Mouse (Mus musculus): ENCODE data around the gene Mdn1. TPM values are rescaled to one million over a fixed set of nuclear protein-coding genes. Genes with fewer than 3 reads are reported as not detected.

Mdn1 gene
- polyA plus RNA-seq, 2 experiments, result 16.7 to 34.0 TPM

DNA sequence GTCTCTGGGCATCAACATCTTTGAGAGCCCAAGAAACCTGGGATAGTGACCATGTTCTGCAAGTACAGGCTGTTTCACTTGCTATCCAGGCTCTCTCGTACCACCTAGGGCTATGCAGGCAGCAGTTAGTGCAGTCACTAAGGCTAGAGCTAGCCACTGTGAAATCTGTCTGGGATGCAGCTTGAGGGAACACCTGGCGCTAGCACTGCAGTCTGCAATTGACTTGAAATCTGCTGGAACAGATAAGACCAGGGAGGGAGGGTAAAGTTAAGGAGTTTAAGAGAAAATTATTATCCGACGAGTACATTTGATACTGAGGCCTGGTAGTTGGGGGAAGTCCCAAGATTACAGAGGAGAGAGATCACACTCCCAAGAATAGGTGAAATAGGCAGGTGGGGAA lies 123.1 kb downstream of the Mdn1 start:
- no peaks in the 10 kb centered on the region for H3K9me3 ChIP-seq (ENCODE audit: control insufficient read depth, low read length)
- peaks cover 11% of the 10 kb centered on the region for H3K36me3 ChIP-seq (ENCODE audit: control insufficient read depth, insufficient read depth, low read length)
- DNase-seq (ENCODE audit: low spot score) (no peak), ATAC-seq (ENCODE audit: low FRiP score, low read depth) (no peak)
- no peaks in the 10 kb centered on the region for H3K4me1 ChIP-seq (ENCODE audit: control insufficient read depth, insufficient read depth, low read length)
- no peak overlapping the region for H3K4me2 ChIP-seq (replicated peaks; ENCODE audit: low read depth, low read length, severe bottlenecking)
- H3K27me3 ChIP-seq (ENCODE audit: control insufficient read depth, insufficient read depth, low read length), result no peaks in the 10 kb centered on the region
- no peak overlapping the region for H3K27ac ChIP-seq (replicated peaks; ENCODE audit: low read depth, low read length)
- TF ChIP-seq POLR2A (IDR thresholded peaks at IDR 0.05; ENCODE audit: borderline replicate concordance, extremely low read depth, insufficient read depth, insufficient read length), result no peak
- no peak overlapping the region for H3K9ac ChIP-seq (ENCODE audit: low read depth, low read length, severe bottlenecking)
- WGBS, result 93% methylated on average over 4 of the region's 4 CpGs
- H3K4me3 ChIP-seq (replicated peaks; ENCODE audit: low read length), result no peak overlapping the region

DNA sequence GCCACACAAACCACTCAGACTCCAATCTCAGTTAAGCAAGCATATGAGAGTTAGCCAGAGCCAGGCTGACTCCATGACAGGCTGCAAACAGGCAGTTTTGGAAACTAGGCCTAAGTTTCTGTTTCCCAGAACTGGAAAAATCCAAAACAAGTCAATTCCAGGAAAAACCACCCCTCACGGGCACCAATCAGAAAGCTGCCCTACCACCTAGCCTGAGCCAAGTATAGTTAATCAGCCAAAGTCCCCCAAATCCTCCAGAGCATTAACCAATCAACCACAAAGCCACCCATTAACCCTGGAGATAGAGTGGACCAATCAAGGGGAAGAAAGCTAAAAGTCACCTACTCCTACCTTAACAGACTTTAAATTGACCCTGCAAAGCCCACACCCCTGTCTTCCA lies 130.2 kb downstream of the Mdn1 start:
- no peak for TF ChIP-seq POLR2A (IDR thresholded peaks at IDR 0.05; ENCODE audit: borderline replicate concordance, extremely low read depth, insufficient read depth, insufficient read length)
- Histone ChIP-seq H3K9ac (ENCODE audit: low read depth, low read length, severe bottlenecking) (no peak overlapping the region), H3K36me3 (ENCODE audit: control insufficient read depth, insufficient read depth, low read length) (no peaks in the 10 kb centered on the region), H3K4me1 (ENCODE audit: control insufficient read depth, insufficient read depth, low read length) (no peaks in the 10 kb centered on the region), H3K9me3 (ENCODE audit: control insufficient read depth, low read length) (no peaks in the 10 kb centered on the region), H3K27me3 (ENCODE audit: control insufficient read depth, insufficient read depth, low read length) (no peaks in the 10 kb centered on the region), H3K4me3 (replicated peaks; ENCODE audit: low read length) (no peak overlapping the region), H3K4me2 (replicated peaks; ENCODE audit: low read depth, low read length, severe bottlenecking) (no peak overlapping the region), H3K27ac (replicated peaks; ENCODE audit: low read depth, low read length) (no peak overlapping the region)
- no peak for ATAC-seq (ENCODE audit: low FRiP score, low read depth)
- no peak for DNase-seq (ENCODE audit: low spot score)
- 85% methylated on average over 1 of the region's 1 CpGs for WGBS

DNA sequence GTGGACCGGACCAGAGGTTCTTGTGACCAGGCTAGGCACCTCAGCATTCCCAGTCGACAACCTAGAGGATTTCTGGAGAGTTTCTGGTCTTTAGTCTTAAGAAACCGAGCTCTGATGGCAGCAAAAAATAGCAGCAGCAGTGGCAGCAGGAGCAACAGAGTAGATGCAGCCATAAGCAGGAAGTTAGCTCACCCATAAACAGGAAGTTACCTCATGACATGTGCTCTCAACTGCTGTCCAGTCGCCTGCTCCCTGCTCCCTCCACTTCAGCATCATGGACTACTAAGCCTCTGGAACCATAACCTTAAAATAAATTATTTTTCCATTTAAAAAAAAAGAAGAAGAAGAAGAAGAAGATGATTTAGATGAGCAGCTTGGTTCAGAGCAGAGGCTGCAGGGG lies 132.1 kb downstream of the Mdn1 start:
- TF ChIP-seq POLR2A (IDR thresholded peaks at IDR 0.05; ENCODE audit: borderline replicate concordance, extremely low read depth, insufficient read depth, insufficient read length), result no peak
- DNase-seq (ENCODE audit: low spot score) (no peak), ATAC-seq (ENCODE audit: low FRiP score, low read depth) (no peak)
- H3K27me3 ChIP-seq (ENCODE audit: control insufficient read depth, insufficient read depth, low read length), result no peaks in the 10 kb centered on the region
- H3K36me3 ChIP-seq (ENCODE audit: control insufficient read depth, insufficient read depth, low read length), result no peaks in the 10 kb centered on the region
- 88% methylated on average over 4 of the region's 4 CpGs for WGBS
- no peaks in the 10 kb centered on the region for H3K9me3 ChIP-seq (ENCODE audit: control insufficient read depth, low read length)
- H3K27ac ChIP-seq (replicated peaks; ENCODE audit: low read depth, low read length), result no peak overlapping the region
- no peak overlapping the region for H3K4me3 ChIP-seq (replicated peaks; ENCODE audit: low read length)
- H3K4me1 ChIP-seq (ENCODE audit: control insufficient read depth, insufficient read depth, low read length), result no peaks in the 10 kb centered on the region
- H3K4me2 ChIP-seq (replicated peaks; ENCODE audit: low read depth, low read length, severe bottlenecking), result no peak overlapping the region
- H3K9ac ChIP-seq (ENCODE audit: low read depth, low read length, severe bottlenecking), result no peak overlapping the region

DNA sequence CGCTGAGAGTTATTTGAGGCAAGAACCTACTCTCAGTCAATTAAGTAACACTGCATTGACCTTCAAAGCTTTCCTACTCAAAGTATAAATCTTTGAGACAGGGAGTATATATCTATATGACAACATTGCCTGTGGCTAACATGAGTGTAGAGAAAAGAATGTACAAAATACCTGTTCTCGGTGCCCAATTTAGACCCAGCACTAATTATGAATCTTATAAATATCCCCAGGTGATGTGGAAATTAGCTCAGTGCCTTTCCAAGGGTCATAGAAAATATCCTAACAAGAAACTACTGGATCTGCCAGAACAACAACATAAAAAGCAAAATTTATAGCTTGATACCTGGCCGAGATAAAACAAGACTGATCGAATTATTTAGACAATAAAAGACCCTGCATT lies 142.1 kb downstream of the Mdn1 start:
- H3K27ac ChIP-seq (replicated peaks; ENCODE audit: low read depth, low read length), result no peak overlapping the region
- no peaks in the 10 kb centered on the region for H3K9me3 ChIP-seq (ENCODE audit: control insufficient read depth, low read length)
- 0 out of 2 replicates have a peak, but pooled peaks cover 4% of the 10 kb centered on the region for H3K4me1 ChIP-seq (ENCODE audit: control insufficient read depth, insufficient read depth, low read length)
- TF ChIP-seq POLR2A (IDR thresholded peaks at IDR 0.05; ENCODE audit: borderline replicate concordance, extremely low read depth, insufficient read depth, insufficient read length), result no peak
- ATAC-seq (ENCODE audit: low FRiP score, low read depth) (no peak), DNase-seq (ENCODE audit: low spot score) (no peak)
- H3K27me3 ChIP-seq (ENCODE audit: control insufficient read depth, insufficient read depth, low read length), result no peaks in the 10 kb centered on the region
- peaks cover 10% of the 10 kb centered on the region for H3K36me3 ChIP-seq (ENCODE audit: control insufficient read depth, insufficient read depth, low read length)
- H3K4me2 ChIP-seq (replicated peaks; ENCODE audit: low read depth, low read length, severe bottlenecking), result no peak overlapping the region
- H3K9ac ChIP-seq (ENCODE audit: low read depth, low read length, severe bottlenecking), result no peak overlapping the region
- 80% methylated on average over 4 of the region's 4 CpGs for WGBS
- H3K4me3 ChIP-seq (replicated peaks; ENCODE audit: low read length), result no peak overlapping the region

DNA sequence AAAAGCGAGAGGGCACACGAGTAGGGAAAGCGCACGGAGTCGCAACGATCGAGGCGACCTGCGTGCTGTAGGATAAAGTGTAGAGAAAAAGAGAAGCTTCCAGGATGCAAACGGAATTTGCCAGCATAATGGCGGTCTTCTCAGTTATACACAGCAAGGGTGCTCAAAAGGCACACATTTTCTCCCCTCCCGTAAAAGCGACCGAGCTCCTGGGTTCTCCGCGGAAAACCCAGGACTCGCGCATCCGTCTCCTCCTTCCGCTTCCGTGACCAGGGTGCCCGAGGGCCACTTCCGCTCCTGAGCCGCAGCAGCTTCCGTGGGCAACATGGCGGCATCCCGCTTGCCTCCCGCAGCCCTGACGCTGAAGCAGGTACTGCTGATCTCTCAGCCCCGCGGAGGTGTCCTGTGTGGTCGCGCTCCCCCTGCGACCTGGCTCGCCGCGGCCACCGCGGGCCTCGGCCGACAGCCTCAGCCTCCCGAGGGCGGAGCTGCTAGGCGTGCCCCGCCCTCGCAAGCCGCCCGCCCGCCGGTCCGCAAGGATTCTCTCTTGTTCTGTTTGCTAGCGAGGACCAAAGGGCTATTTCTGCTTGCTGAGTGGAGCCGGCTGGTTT lies 143.2 kb downstream of the Mdn1 start, which contains the start of gene Lyrm2:
Gene Lyrm2 (plus strand): TSS at position 288 of the 611 bp plus-strand sequence.
- 0 out of 2 replicates have a peak, but pooled peaks cover 4% of the 10 kb centered on the region for H3K4me1 ChIP-seq (ENCODE audit: control insufficient read depth, insufficient read depth, low read length)
- peak; percentile 68; the same call in 1 of the 2 replicates for TF ChIP-seq POLR2A (IDR thresholded peaks at IDR 0.05; ENCODE audit: borderline replicate concordance, extremely low read depth, insufficient read depth, insufficient read length)
- H3K27ac ChIP-seq (replicated peaks; ENCODE audit: low read depth, low read length), result peak within 1 kb of the TSS; percentile 99
- peak; percentile 88 for ATAC-seq (ENCODE audit: low FRiP score, low read depth)
- H3K9ac ChIP-seq (ENCODE audit: low read depth, low read length, severe bottlenecking), result peak within 1 kb of the TSS; percentile 90
- no peaks in the 10 kb centered on the region for H3K9me3 ChIP-seq (ENCODE audit: control insufficient read depth, low read length)
- peaks cover 10% of the 10 kb centered on the region for H3K36me3 ChIP-seq (ENCODE audit: control insufficient read depth, insufficient read depth, low read length)
- H3K4me2 ChIP-seq (replicated peaks; ENCODE audit: low read depth, low read length, severe bottlenecking), result peak within 1 kb of the TSS; percentile 74
- peak; percentile 77 for DNase-seq (ENCODE audit: low spot score)
- WGBS, result under 1% methylated on average over 53 of the region's 53 CpGs
- H3K27me3 ChIP-seq (ENCODE audit: control insufficient read depth, insufficient read depth, low read length), result no peaks in the 10 kb centered on the region
- peak within 1 kb of the TSS; percentile 84 for H3K4me3 ChIP-seq (replicated peaks; ENCODE audit: low read length)

Data from limb, embryonic 14.5 days (tissue).